Mouse (Mus musculus) CH12.LX (cell line): Measurements from ENCODE around the gene Spast.
A peak's percentile ranks its signal among the peaks of the same experiment; 100 is the strongest.

Experiments used
- CTCF ChIP-seq, 2 experiments: IDR thresholded peaks in 1 of 2; conservative IDR thresholded peaks in 1 of 2; 2 replicates each; pipeline ENCODE4 v1.5.1; 2011 to 2012; ENCODE audit warnings: low read depth in 2 of 2, low read length in 2 of 2, improper control_type of control experiment in 1 of 2, inconsistent platforms in 1 of 2, mild to moderate bottlenecking in 1 of 2, moderate library complexity in 1 of 2
- E2F4 ChIP-seq: IDR thresholded peaks from 2 replicates; pipeline ENCODE4 v1.6.1; 2011; ENCODE audit warnings: low read depth, low read length, improper control_type of control experiment; ENCODE audit not compliant: insufficient replicate concordance
- EP300 ChIP-seq: IDR thresholded peaks from 2 replicates; pipeline ENCODE4 v1.6.1; 2011; ENCODE audit warnings: low read length, improper control_type of control experiment
- HCFC1 ChIP-seq: IDR thresholded peaks from 2 replicates; pipeline ENCODE4 v1.6.1; 2012; ENCODE audit warnings: low read depth, mild to moderate bottlenecking, inconsistent platforms, low read length, improper control_type of control experiment
- JUN ChIP-seq: IDR thresholded peaks from 2 replicates; pipeline ENCODE4 v1.6.1; 2011; ENCODE audit warnings: low read depth, mild to moderate bottlenecking, low read length, improper control_type of control experiment, moderate library complexity; ENCODE audit not compliant: insufficient read depth
- JUND ChIP-seq: conservative IDR thresholded peaks from 2 replicates; pipeline ENCODE4 v1.6.1; 2011; ENCODE audit warnings: low read depth, low read length, improper control_type of control experiment
- NELFE ChIP-seq: IDR thresholded peaks from 2 replicates; pipeline ENCODE4 v1.6.1; 2011; ENCODE audit warnings: low read depth, low read length, improper control_type of control experiment
- NRF1 ChIP-seq: IDR thresholded peaks from 2 replicates; pipeline ENCODE4 v1.6.1; 2014; ENCODE audit warnings: low read depth, mild to moderate bottlenecking, inconsistent platforms, low read length, improper control_type of control experiment, moderate library complexity
- POLR2A ChIP-seq: IDR thresholded peaks from 2 replicates; pipeline ENCODE4 v1.6.1; 2011; ENCODE audit warnings: low read depth, mild to moderate bottlenecking, improper control_type of control experiment, low read length
- SMC3 ChIP-seq: IDR thresholded peaks from 2 replicates; pipeline ENCODE4 v1.6.1; 2011; ENCODE audit warnings: low read depth, low read length, improper control_type of control experiment
- USF1 ChIP-seq: IDR thresholded peaks from 2 replicates; pipeline ENCODE4 v1.6.1; 2014; ENCODE audit warnings: low read depth, mild to moderate bottlenecking, inconsistent platforms, low read length, improper control_type of control experiment

- no peak for TF ChIP-seq E2F4
- peak in 1 of 2 experiments; percentile 40; a peak in 2 of 4 replicates for TF ChIP-seq CTCF (conservative IDR thresholded peaks at IDR 0.05 in 1 of 2, IDR thresholded peaks at IDR 0.05 in 1 of 2; ENCODE audit: low read depth in 2 of 2, low read length in 2 of 2)
- TF ChIP-seq POLR2A, result no peak
- TF ChIP-seq JUND, result no peak
- TF ChIP-seq EP300, result no peak
- no peak for TF ChIP-seq JUN
- no peak for TF ChIP-seq NRF1
- no peak for TF ChIP-seq SMC3
- no peak for TF ChIP-seq USF1
- TF ChIP-seq HCFC1, result no peak
- TF ChIP-seq NELFE, result no peak
Observed at GRCm38 (mm10) chr17:74318721-74319120, 20.1 kb upstream of the Spast start.
